Mouse (Mus musculus) adrenal gland, adult 8-10 months (tissue): ENCODE data around the gene Slco6d1. TPM values are rescaled to one million over a fixed set of nuclear protein-coding genes. Genes with fewer than 3 reads are reported as not detected.
"Not testable (repeated sequence)": the region's sequence is repeated elsewhere in the genome, so short reads cannot be mapped to it uniquely, and the experiment has no call there.

Experiments
- DNase-seq: peaks from one replicate; pipeline ENCODE4 v3.0.0; 2022
- microRNA-seq, 2 experiments: library from miRNA; unstranded; fragments of <30 nt; microRNA quantifications; one replicate each; pipeline ENCODE4 v1.2.0; 2022
- total RNA-seq, 4 experiments: library from RNA; stranded (reverse); gene quantifications; 2 replicates each; pipeline ENCODE4 v1.2.4; 2022

The Slco6d1 gene
- total RNA-seq, result not detected

DNA sequence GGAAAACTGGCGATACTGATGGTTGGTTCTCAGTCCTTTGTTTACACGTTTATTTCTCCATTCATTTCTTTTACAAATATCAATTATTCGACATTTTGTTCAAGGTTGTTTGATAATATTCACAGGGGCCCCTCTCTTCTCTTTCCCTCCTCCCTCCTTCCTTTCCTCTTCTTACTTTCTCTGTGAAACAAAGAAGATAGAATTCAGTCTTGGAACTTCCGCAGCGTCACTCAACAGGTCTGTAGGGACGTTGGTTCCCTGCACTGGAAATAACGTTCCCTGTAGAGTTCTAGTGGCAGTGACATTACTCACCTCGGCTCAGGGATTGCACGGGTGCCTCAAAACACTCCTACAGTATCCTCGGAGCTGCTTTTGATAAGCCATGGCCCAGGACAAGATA is at the start of gene Slco6d1:
Gene Slco6d1, plus strand, starts transcription at position 301 of the 400 bp plus-strand sequence.
- no peak for DNase-seq

DNA sequence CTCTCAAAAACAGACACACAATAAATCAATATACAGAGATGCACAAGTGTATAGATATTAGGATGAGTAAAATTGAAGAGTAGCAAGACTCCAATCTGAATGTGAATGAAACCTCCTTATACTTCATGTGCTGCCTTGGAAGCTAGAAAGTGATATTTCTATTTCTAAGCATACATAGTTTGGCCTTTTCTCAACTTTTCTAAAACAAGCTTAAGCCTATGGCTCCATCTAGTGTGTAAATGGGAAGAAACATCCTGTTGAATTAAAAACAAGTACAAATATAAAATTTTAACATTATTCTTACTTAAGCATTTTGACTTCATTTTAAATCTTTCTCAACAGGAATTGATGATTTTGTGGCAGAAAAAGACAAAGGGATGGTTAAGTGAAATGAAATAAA is 28.9 kb upstream of the Slco6d1 start:
- no peak for DNase-seq

DNA sequence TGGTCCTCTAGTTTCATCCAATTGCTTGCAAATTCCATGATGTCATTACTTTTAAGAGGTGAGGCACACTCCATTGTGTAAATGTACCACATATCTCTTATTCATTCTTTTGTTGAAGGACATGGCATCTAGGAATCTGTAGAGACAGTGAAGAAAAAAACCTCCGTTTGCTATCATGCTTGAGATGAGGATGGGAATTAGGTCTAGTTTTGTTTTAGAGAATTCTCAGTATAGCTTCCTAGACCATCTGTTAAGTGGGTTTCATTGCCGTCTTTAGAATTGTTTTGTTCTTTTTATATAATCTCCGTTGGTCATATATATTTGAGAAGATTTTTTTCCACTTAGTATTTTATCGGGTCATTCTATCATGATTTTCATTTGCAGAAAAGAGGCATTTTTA is 27.0 kb downstream of the Slco6d1 start:
- no peak for DNase-seq

DNA sequence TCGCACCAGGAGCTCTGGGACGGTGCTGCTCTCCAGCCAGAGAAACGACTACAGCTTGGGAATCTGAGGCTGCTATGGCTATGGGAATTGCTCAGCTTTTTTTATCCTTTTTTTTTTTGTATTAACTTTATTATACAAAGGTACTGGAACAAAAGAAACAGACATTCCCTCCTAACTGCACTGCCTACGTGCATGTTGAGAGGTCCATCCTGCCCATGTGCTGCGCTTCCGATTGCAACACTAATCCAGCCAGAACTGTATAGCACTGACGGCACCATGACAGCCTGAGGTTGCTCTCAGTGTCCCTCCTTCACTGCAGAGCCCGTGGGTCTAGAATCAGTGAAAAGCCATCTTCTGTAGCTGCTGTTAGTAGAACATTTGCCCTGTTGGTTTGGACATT is 38.3 kb downstream of the Slco6d1 start:
- not testable (repeated sequence) for DNase-seq

DNA sequence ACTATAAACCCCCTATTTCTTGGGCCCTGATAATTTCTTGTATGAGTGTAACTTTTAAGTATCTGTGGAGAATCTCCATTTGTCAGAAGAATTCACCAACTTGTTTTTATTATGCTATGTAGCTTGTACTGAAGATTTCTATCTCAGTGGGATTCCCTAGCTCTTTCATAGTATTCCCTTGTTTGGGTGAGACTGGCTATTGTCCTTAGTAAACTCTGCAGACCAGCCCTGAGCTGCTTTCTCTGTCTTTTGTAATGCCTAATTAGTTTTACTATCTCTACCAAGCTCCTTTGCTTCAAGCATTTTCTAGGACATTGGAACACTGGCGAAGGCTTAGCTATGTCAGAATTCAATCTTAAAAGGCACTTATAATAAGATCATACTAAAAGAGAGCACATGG is 55.5 kb downstream of the Slco6d1 start:
- DNase-seq, result not testable (repeated sequence)

DNA sequence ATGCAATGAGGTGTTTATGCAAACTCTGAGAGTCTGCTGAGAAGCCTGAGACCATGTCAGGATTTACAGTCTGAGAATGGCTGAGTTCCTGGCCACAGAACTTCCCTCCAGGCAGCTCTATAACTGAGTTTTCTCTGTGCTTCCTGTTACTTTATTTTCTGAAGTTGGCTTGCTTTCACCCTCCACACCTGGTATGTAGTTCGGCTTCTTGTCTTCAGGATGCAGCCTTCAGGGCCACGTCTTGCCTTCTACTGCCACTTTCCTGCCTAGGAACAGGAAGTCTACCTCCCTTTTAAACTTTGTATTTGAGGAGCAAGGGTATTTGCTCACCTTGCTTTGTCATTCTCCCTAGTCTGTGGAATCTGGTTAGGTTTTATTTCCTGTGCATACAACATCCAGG is 58.3 kb downstream of the Slco6d1 start:
- no peak for DNase-seq

DNA sequence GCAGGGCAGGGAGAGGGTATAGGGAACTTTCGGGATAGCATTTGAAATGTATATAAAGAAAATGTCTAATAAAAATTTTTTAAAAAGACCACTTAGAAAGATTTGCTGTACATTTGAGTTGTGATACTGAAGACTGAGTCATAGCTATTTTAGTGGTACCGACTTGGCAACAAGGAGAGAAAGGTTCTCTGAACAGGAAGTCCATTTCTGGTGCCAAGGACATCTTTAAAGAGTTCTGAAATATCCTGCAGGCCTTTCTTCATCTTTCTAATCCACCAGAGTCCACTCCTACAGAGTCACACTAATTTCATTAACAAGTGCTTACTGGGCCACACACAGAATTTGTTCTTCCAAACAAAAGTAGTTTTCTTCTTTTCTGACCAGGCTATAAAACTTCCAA is 85.1 kb downstream of the Slco6d1 start:
- DNase-seq, result no peak

DNA sequence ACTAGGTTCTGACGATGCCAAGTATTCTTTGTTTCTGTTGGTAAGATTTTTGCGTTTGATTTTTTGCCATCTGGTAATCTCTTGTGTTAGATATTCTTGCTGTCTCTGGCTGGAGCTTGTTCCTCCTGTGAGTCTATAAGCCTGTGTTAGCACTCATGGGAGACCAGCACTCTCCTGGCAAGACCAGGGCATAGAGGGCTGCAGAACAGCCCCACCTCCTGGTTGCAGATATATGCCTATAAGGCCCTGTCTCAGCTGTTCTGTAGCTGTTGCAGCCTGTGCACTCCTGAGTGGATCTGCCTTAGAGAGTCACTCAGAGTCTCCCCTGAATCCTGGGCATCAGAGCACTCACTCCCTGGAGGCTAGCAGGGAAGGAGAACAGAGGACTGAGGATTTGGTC is 102.1 kb downstream of the Slco6d1 start:
- no peak for DNase-seq

DNA sequence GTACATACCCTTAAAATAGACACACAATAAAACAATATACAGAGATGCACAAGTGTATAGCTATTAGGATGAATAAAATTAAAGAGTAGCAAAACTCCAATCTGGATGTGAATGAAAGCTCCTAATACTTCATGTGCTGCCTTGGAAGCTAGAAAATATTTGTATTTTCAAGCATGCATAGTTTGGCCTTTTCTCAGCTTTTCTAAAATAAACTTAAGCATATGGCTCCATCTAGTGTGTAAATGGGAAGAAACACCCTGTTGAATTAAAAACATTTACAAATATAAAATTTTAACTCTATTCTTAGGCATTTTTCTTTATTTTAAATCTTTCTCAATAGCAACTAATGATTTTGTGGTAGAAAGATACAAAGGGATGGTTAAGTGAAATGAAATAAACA is 102.6 kb downstream of the Slco6d1 start:
- no peak for DNase-seq

DNA sequence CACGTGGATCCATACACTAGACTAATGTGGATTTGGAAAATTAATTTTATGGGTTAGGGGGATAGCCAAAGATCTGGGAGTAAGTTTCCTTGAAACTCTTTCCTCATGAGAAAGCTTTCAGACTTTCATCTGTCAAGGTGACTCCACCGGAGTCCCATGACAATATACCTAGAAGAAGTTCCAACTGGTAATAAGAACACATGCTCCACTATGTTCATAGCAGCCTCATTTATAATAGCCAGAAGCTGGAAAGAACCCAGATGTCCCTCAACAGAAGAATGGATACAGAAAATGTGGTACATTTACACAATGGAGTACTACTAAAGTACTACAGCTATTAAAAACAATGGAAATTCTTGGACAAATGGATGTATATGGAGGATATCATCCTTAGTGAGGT is 107.4 kb downstream of the Slco6d1 start:
- not testable (repeated sequence) for DNase-seq

DNA sequence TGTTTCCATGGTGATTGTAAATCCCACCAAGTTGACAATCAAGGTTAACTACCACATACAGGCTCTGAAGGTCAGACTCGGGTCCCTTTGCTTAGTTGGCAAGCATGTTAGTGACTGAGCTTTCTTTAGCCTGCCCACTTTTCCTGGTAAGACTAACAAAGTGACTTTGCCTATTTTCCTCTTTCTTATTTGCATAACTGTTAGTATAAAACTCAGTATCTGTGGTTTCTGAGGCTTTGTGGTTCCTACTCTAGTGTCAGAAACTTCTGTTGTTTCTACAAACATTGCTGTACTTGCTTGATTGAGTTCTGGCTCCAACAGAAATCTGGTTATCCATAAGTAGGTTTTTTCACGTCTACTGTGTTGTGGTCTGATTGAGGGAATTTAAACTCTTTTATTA is 124.4 kb downstream of the Slco6d1 start:
- DNase-seq, result no peak

DNA sequence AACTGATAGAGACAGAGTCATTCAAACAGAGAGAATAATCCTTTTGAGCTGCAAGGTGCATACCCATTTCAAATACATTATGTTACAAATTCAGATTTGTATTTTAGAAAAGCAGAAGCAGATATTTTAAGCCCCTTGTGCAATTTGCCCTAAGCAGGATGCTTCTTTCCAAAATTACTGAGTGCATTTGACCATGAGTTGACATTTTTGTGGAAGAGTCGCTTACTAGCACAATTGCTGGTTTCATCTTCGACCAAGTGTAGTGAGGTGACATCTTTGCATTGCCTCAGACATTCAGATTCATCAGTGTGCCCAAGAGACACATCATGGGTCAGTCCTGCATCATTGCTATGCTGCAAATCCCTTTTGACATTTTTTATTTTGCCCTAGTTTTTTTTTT is 133.5 kb downstream of the Slco6d1 start:
- no peak for DNase-seq

DNA sequence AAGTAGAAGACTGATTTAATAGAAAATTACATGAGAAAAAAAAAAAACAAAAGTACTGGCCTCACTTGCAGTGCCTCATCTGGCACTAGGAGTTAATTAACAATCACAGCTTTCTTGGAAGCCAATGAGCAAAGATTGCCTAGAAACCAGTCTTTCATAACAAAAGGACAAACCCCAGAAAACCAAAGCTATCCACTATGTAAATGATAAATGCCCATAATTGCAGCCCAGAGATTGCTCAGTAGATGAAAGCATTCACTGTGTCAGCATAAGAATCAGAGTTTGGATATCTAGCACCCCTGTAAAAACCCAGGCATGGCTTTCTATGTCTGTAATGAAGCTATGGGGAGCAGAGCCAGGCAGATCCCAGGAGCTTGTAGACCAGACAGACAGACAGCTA is 144.8 kb downstream of the Slco6d1 start:
- DNase-seq, result no peak

Small RNAs within 50 kb of the gene (microRNA-seq; reads per million reads assigned to microRNA genes)
- 0 reads per million in 2 experiments for gene Gm26134
